16 mouse cellular contexts compared by ENCODE assay signal in genomic region chr10:99468971-99469370, GRCm38 (mm10).
DNase-seq lines count a peak whose midpoint lies in the region.
"Had no signal": no experiment of that assay in that cellular context is flagged by ENCODE, and none has a peak within 500 bp of the region (broad histone marks: within the 10 kb centered on the region; RNA-seq: fewer than 3 reads in every experiment).

No protein-coding gene starts in this region.

- peak; percentile 64 for DNase-seq in heart, adult 11 months
- DNase-seq in heart, postnatal 14 days: no peak
- peak; percentile 97 for DNase-seq in ES-CJ7 (ENCODE audit: low read depth, low spot score)
- peak; percentile 89 for DNase-seq in ZHBTc4 (ENCODE audit: low read depth, low spot score)
- no peak for DNase-seq in left cerebral cortex, adult 18-20 months (ENCODE audit: low spot score in 2 of 2)
- DNase-seq in testis, postnatal 14 days (ENCODE audit: low spot score): no peak
- DNase-seq: adrenal gland, adult 8-10 months; adrenal gland, postnatal 36 days; B cell, adult 2 months; cerebellum, adult 2 months; cerebellum, adult 9-11 months; cerebellum, postnatal 25 days; gastrocnemius, postnatal 10 days; gastrocnemius, postnatal 36 days; heart, postnatal 36 days; kidney, adult 2 months had no signal

- intact Hi-C loops in heart, postnatal 14 days (cut with DNase I): no loop called here

Comparison
In these comparisons a context has a peak if more than half of its experiments do, and no peak if none do; other contexts are left out.
1. DNase-seq: peak in heart, adult 11 months (single experiment), ES-CJ7 (single experiment) and ZHBTc4 (single experiment); none in heart, postnatal 14 days (0 of 2), left cerebral cortex, adult 18-20 months (0 of 2) and testis, postnatal 14 days (single experiment).